Mouse (Mus musculus): ENCODE data around the gene Gsn. TPM values are rescaled to one million over a fixed set of nuclear protein-coding genes. Genes with fewer than 3 reads are reported as not detected.
A peak's percentile ranks its signal among the peaks of the same experiment; 100 is the strongest.

Gsn gene
- polyA plus RNA-seq, 1 experiment, result 282 TPM

- H3K36me3 ChIP-seq (ENCODE audit: control insufficient read depth, insufficient read depth), result peaks cover 5% of the 10 kb centered on the region
- no peak overlapping the region for H3K4me2 ChIP-seq (ENCODE audit: low read depth)
- no peak for TF ChIP-seq TCF12 (IDR thresholded peaks at IDR 0.05; ENCODE audit: insufficient read depth, poor library complexity, severe bottlenecking)
- peak in 1 of 3 experiments; percentile 48 for TF ChIP-seq MYOG (IDR thresholded peaks at IDR 0.05; ENCODE audit: control insufficient read depth in 1 of 3, insufficient read depth in 1 of 3, insufficient read length in 2 of 3, low read depth in 2 of 3)
- peak in 1 of 3 experiments; percentile 60 for TF ChIP-seq MYOD1 (IDR thresholded peaks at IDR 0.05; ENCODE audit: control insufficient read depth in 1 of 3, insufficient read length in 2 of 3, low read depth in 2 of 3)
- no peaks in the 10 kb centered on the region for H3K27me3 ChIP-seq (ENCODE audit: control insufficient read depth, insufficient read depth, insufficient read length)
- no peak overlapping the region for H3K4me3 ChIP-seq
- H3ac ChIP-seq (ENCODE audit: control insufficient read depth, insufficient read length), result no peak overlapping the region
- H3K79me2 ChIP-seq (ENCODE audit: control insufficient read depth, insufficient read depth), result peaks cover 57% of the 10 kb centered on the region
These were observed 10.2 kb downstream of the Gsn start for GRCm38 (mm10) chr2:35266251-35266905.

GRCm38 (mm10) chr2:35267156-35267875, 11.1 kb downstream of the Gsn start:
- H3ac ChIP-seq (ENCODE audit: control insufficient read depth, insufficient read length), result no peak overlapping the region
- no peak overlapping the region for H3K4me3 ChIP-seq
- no peak for TF ChIP-seq TCF3 (IDR thresholded peaks at IDR 0.05; ENCODE audit: insufficient read length, low read depth)
- no peak for TF ChIP-seq MYOD1 (IDR thresholded peaks at IDR 0.05; ENCODE audit: control insufficient read depth in 1 of 3, insufficient read length in 2 of 3, low read depth in 2 of 3)
- no peak for TF ChIP-seq USF1 (IDR thresholded peaks at IDR 0.05; ENCODE audit: low read depth)
- TF ChIP-seq POLR2A (IDR thresholded peaks at IDR 0.05; ENCODE audit: insufficient read length, low read depth), result no peak
- no peak for TF ChIP-seq CEBPB (IDR thresholded peaks at IDR 0.05; ENCODE audit: insufficient read depth, poor library complexity, severe bottlenecking)
- TF ChIP-seq MAX (IDR thresholded peaks at IDR 0.05; ENCODE audit: low read depth), result no peak
- TF ChIP-seq POLR2AphosphoS2 (IDR thresholded peaks at IDR 0.05; ENCODE audit: insufficient read length, low read depth), result no peak
- no peak for TF ChIP-seq REST (IDR thresholded peaks at IDR 0.05; ENCODE audit: insufficient read depth, insufficient read length)
- no peak for TF ChIP-seq SRF (IDR thresholded peaks at IDR 0.05; ENCODE audit: control insufficient read depth, insufficient read length, low read depth)
- no peak for TF ChIP-seq TCF12 (IDR thresholded peaks at IDR 0.05; ENCODE audit: insufficient read depth, poor library complexity, severe bottlenecking)
- TF ChIP-seq MYOG (IDR thresholded peaks at IDR 0.05; ENCODE audit: control insufficient read depth in 1 of 3, insufficient read depth in 1 of 3, insufficient read length in 2 of 3, low read depth in 2 of 3), result no peak
- no peak for TF ChIP-seq E2F4 (IDR thresholded peaks at IDR 0.05; ENCODE audit: insufficient read depth)

GRCm38 (mm10) chr2:35267876-35268566, 11.8 kb downstream of the Gsn start:
- H3K79me2 ChIP-seq (ENCODE audit: control insufficient read depth, insufficient read depth), result peaks cover 42% of the 10 kb centered on the region
- no peak overlapping the region for H3K4me3 ChIP-seq
- no peaks in the 10 kb centered on the region for H3K27me3 ChIP-seq (ENCODE audit: control insufficient read depth, insufficient read depth, insufficient read length)
- TF ChIP-seq USF1 (IDR thresholded peaks at IDR 0.05; ENCODE audit: low read depth) (peak; percentile 72), E2F4 (IDR thresholded peaks at IDR 0.05; ENCODE audit: insufficient read depth) (no peak)
- H3K4me2 ChIP-seq (ENCODE audit: low read depth), result no peak overlapping the region
- no peak overlapping the region for H3ac ChIP-seq (ENCODE audit: control insufficient read depth, insufficient read length)
- peaks cover 5% of the 10 kb centered on the region for H3K36me3 ChIP-seq (ENCODE audit: control insufficient read depth, insufficient read depth)

More at GRCm38 (mm10) chr2:35267156-35267875, 11.1 kb downstream of the Gsn start:
- H3K4me2 ChIP-seq (ENCODE audit: low read depth), result no peak overlapping the region
- H3K79me2 ChIP-seq (ENCODE audit: control insufficient read depth, insufficient read depth), result peaks cover 49% of the 10 kb centered on the region
- H3K27me3 ChIP-seq (ENCODE audit: control insufficient read depth, insufficient read depth, insufficient read length), result no peaks in the 10 kb centered on the region
- peaks cover 5% of the 10 kb centered on the region for H3K36me3 ChIP-seq (ENCODE audit: control insufficient read depth, insufficient read depth)

- peaks cover 35% of the 10 kb centered on the region for H3K79me2 ChIP-seq (ENCODE audit: control insufficient read depth, insufficient read depth)
- no peaks in the 10 kb centered on the region for H3K36me3 ChIP-seq (ENCODE audit: control insufficient read depth, insufficient read depth)
- peak overlapping the region; percentile 84 for H3K4me2 ChIP-seq (ENCODE audit: low read depth)
- H3K4me3 ChIP-seq, result no peak overlapping the region
- no peaks in the 10 kb centered on the region for H3K27me3 ChIP-seq (ENCODE audit: control insufficient read depth, insufficient read depth, insufficient read length)
- no peak overlapping the region for H3ac ChIP-seq (ENCODE audit: control insufficient read depth, insufficient read length)
- TF ChIP-seq REST (IDR thresholded peaks at IDR 0.05; ENCODE audit: insufficient read depth, insufficient read length) (no peak), TCF3 (IDR thresholded peaks at IDR 0.05; ENCODE audit: insufficient read length, low read depth) (no peak), CEBPB (IDR thresholded peaks at IDR 0.05; ENCODE audit: insufficient read depth, poor library complexity, severe bottlenecking) (no peak), MYOG (IDR thresholded peaks at IDR 0.05; ENCODE audit: control insufficient read depth in 1 of 3, insufficient read depth in 1 of 3, insufficient read length in 2 of 3, low read depth in 2 of 3) (no peak), USF1 (IDR thresholded peaks at IDR 0.05; ENCODE audit: low read depth) (no peak), MAX (IDR thresholded peaks at IDR 0.05; ENCODE audit: low read depth) (no peak), MYOD1 (IDR thresholded peaks at IDR 0.05; ENCODE audit: control insufficient read depth in 1 of 3, insufficient read length in 2 of 3, low read depth in 2 of 3) (no peak), POLR2AphosphoS2 (IDR thresholded peaks at IDR 0.05; ENCODE audit: insufficient read length, low read depth) (no peak), SRF (IDR thresholded peaks at IDR 0.05; ENCODE audit: control insufficient read depth, insufficient read length, low read depth) (no peak), E2F4 (IDR thresholded peaks at IDR 0.05; ENCODE audit: insufficient read depth) (no peak), TCF12 (IDR thresholded peaks at IDR 0.05; ENCODE audit: insufficient read depth, poor library complexity, severe bottlenecking) (no peak), POLR2A (IDR thresholded peaks at IDR 0.05; ENCODE audit: insufficient read length, low read depth) (no peak)
These were observed 13.0 kb downstream of the Gsn start for GRCm38 (mm10) chr2:35269136-35269535.
